Mouse (Mus musculus) skeletal muscle tissue, adult 2 months (tissue): ENCODE measurements around the gene Olfr1018.

Experiments
- DNase-seq: peaks from one replicate; pipeline ENCODE4 v3.0.0-alpha.2; 2012; ENCODE audit warnings: low read depth, low spot score

Gene Olfr1018

DNA sequence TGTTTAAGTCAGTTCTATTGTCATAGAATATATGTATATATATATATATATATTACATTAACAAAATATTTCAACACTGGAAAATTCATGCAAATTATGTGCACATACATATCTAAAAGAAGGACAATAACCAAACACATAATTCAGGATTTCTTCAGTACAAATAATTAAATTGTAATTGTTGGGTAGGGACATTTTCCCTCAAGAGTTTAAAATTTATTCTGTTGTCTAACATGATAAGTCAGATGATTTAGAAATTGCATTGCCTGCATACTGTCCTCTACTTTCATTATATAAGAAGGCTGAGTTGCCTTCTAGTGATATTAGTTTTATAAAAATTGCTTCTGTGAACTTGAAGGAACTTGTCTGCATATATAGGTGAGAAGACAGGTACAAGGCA, at the start of gene Olfr1018:
TSS of gene Olfr1018 (plus strand) at position 301 of the 400 bp plus-strand sequence.
- DNase-seq = no peak

- DNase-seq = no peak
Observed at GRCm38 (mm10) chr2:85772413-85772812, 45.9 kb upstream of the Olfr1018 start, which contains the start of gene Olfr1014. TSS of gene Olfr1014 (plus strand) at chr2:85772713.

- no peak for DNase-seq
Observed at GRCm38 (mm10) chr2:85781717-85782116, 36.6 kb upstream of the Olfr1018 start, which contains the start of gene Olfr1015. TSS of gene Olfr1015 (plus strand) at chr2:85782017.

DNA sequence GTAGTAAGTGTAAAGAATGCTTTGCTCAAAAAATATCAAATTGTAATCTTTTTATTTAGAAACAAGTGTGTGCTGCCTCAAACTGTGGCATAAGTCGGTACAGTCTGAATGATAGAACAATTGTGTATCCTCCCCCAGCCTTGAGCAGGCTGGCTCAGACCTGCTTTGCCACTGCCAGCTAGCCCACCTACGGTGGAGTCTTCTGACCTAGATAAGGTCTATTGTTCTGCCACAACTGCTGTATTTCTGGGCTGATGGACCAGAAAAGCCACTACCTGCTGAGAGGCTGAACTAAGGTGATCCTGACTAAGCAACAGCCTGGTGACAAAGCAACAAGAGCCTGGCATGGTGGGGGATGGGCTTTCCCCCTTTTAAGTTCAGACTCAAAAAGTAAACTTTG, 25.9 kb upstream of the Olfr1018 start:
- DNase-seq = no peak

GRCm38 (mm10) chr2:85802444-85802843, 15.8 kb upstream of the Olfr1018 start, which contains the start of gene Olfr1016:
TSS of gene Olfr1016 (minus strand) at chr2:85802544.
- no peak for DNase-seq

DNA sequence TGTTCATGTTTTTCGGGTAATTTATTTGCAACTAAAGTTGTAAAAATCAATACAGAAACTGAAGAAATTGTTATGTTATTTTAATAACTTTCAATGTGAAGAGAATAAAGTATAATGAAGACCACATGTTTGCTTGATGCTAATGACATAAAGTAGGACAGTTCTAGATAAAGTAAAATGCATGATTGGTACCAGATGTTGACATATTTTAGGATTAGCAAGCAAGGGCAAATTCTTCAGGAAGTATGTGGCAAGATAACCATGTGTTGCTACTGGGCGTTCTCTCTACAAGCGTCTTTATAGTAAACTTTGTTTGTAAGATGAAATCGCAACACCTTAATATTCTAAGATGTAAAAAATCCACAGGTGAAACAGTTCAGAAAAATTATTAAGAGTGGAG, 13.8 kb upstream of the Olfr1018 start:
- DNase-seq = no peak

- no peak for DNase-seq
Observed at GRCm38 (mm10) chr2:85845383-85845782, 27.1 kb downstream of the Olfr1018 start, which contains the start of gene Olfr1019. TSS of gene Olfr1019 (minus strand) at chr2:85845483.

DNA sequence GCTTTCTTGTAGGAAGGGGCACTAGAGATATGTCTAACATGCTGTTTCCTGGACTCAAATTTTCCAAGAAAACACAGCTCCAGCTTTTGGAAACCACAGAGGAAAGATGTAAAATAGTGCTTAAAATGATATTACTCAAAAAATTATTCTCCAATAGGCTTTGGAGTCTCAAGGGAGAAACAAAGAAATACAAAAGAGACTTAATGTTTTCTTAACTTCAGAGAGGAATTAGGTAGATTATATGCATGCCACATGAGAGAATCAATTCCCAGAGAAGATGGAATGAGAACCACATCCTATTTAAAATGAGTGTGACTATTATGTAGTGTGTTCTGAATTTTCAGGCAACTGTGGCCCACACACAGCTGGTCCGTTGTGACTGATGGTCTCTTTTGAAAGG, 28.5 kb downstream of the Olfr1018 start, which contains the start of gene Olfr1020:
TSS of gene Olfr1020 (plus strand) at position 301 of the 400 bp plus-strand sequence.
- DNase-seq = no peak

GRCm38 (mm10) chr2:85868294-85868693, 50.0 kb downstream of the Olfr1018 start, which contains the start of gene Olfr1022:
TSS of gene Olfr1022 (plus strand) at chr2:85868594.
- DNase-seq = no peak
